Mouse (Mus musculus): ENCODE measurements at regions not wholly inside any gene's neighbourhood (a gene's known extent, or its start where the extent isn't known, plus 50 kb on each side); places are given as distances from the start of the nearest gene placed in this dataset.

GRCm38 (mm10) chr13:72286301-72286700, 322.8 kb upstream of the Irx1 start:
- 94% methylated on average over 4 of the region's 4 CpGs for WGBS
- no peaks in the 10 kb centered on the region for H3K9me3 ChIP-seq (ENCODE audit: control insufficient read depth, low read length)
- H3K9ac ChIP-seq (replicated peaks; ENCODE audit: low read depth, low read length) = no peak overlapping the region
- H3K27ac ChIP-seq (ENCODE audit: low read length) = no peak overlapping the region
- H3K36me3 ChIP-seq (ENCODE audit: control insufficient read depth, insufficient read depth) = no peaks in the 10 kb centered on the region
- H3K4me2 ChIP-seq (ENCODE audit: low read length) = no peak overlapping the region
- H3K4me3 ChIP-seq (replicated peaks; ENCODE audit: low read length) = no peak overlapping the region
- no peak for ATAC-seq
- peaks cover 6% of the 10 kb centered on the region for H3K4me1 ChIP-seq (replicated peaks; ENCODE audit: control insufficient read depth, insufficient read depth, low read length)
- peaks cover 65% of the 10 kb centered on the region for H3K27me3 ChIP-seq (replicated peaks; ENCODE audit: control insufficient read depth, insufficient read depth, low read length)

- 6% methylated on average over 13 of the region's 13 CpGs for WGBS
- ATAC-seq = 0 out of 2 replicates have a peak, but pooled peaks have one; percentile 17
- Histone ChIP-seq H3K4me2 (ENCODE audit: low read length) (peak overlapping the region; percentile 8; the same call in 1 of the 2 replicates), H3K9ac (replicated peaks; ENCODE audit: low read depth, low read length) (no peak overlapping the region), H3K9me3 (ENCODE audit: control insufficient read depth, low read length) (no peaks in the 10 kb centered on the region), H3K36me3 (ENCODE audit: control insufficient read depth, insufficient read depth) (no peaks in the 10 kb centered on the region), H3K4me1 (replicated peaks; ENCODE audit: control insufficient read depth, insufficient read depth, low read length) (peaks cover 10% of the 10 kb centered on the region), H3K27me3 (replicated peaks; ENCODE audit: control insufficient read depth, insufficient read depth, low read length) (peaks cover 73% of the 10 kb centered on the region), H3K27ac (ENCODE audit: low read length) (no peak overlapping the region), H3K4me3 (replicated peaks; ENCODE audit: low read length) (no peak overlapping the region)
Observed at GRCm38 (mm10) chr13:72288381-72289092, 325.0 kb upstream of the Irx1 start.

- no peaks in the 10 kb centered on the region for H3K36me3 ChIP-seq (ENCODE audit: control insufficient read depth, insufficient read depth)
- H3K4me2 ChIP-seq (ENCODE audit: low read length) = peak overlapping the region; percentile 8; the same call in 1 of the 2 replicates
- 1% methylated on average over 10 of the region's 10 CpGs for WGBS
- no peak overlapping the region for H3K4me3 ChIP-seq (replicated peaks; ENCODE audit: low read length)
- H3K4me1 ChIP-seq (replicated peaks; ENCODE audit: control insufficient read depth, insufficient read depth, low read length) = peaks cover 10% of the 10 kb centered on the region
- H3K27ac ChIP-seq (ENCODE audit: low read length) = no peak overlapping the region
- no peaks in the 10 kb centered on the region for H3K9me3 ChIP-seq (ENCODE audit: control insufficient read depth, low read length)
- no peak overlapping the region for H3K9ac ChIP-seq (replicated peaks; ENCODE audit: low read depth, low read length)
- ATAC-seq = peak; percentile 26; the same call in 1 of the 2 replicates
- peaks cover 75% of the 10 kb centered on the region for H3K27me3 ChIP-seq (replicated peaks; ENCODE audit: control insufficient read depth, insufficient read depth, low read length)
Observed at GRCm38 (mm10) chr13:72289093-72289501, 325.6 kb upstream of the Irx1 start.

GRCm38 (mm10) chr13:72292361-72292760, 328.8 kb upstream of the Irx1 start:
- no peaks in the 10 kb centered on the region for H3K36me3 ChIP-seq (ENCODE audit: control insufficient read depth, insufficient read depth)
- H3K27me3 ChIP-seq (replicated peaks; ENCODE audit: control insufficient read depth, insufficient read depth, low read length) = peaks cover 82% of the 10 kb centered on the region
- ATAC-seq = 0 out of 2 replicates have a peak, but pooled peaks have one; percentile 34
- H3K27ac ChIP-seq (ENCODE audit: low read length) = no peak overlapping the region
- 3% methylated on average over 14 of the region's 14 CpGs for WGBS
- H3K9me3 ChIP-seq (ENCODE audit: control insufficient read depth, low read length) = no peaks in the 10 kb centered on the region
- H3K9ac ChIP-seq (replicated peaks; ENCODE audit: low read depth, low read length) = no peak overlapping the region
- peaks cover 10% of the 10 kb centered on the region for H3K4me1 ChIP-seq (replicated peaks; ENCODE audit: control insufficient read depth, insufficient read depth, low read length)
- H3K4me3 ChIP-seq (replicated peaks; ENCODE audit: low read length) = no peak overlapping the region
- no peak overlapping the region for H3K4me2 ChIP-seq (ENCODE audit: low read length)

DNA sequence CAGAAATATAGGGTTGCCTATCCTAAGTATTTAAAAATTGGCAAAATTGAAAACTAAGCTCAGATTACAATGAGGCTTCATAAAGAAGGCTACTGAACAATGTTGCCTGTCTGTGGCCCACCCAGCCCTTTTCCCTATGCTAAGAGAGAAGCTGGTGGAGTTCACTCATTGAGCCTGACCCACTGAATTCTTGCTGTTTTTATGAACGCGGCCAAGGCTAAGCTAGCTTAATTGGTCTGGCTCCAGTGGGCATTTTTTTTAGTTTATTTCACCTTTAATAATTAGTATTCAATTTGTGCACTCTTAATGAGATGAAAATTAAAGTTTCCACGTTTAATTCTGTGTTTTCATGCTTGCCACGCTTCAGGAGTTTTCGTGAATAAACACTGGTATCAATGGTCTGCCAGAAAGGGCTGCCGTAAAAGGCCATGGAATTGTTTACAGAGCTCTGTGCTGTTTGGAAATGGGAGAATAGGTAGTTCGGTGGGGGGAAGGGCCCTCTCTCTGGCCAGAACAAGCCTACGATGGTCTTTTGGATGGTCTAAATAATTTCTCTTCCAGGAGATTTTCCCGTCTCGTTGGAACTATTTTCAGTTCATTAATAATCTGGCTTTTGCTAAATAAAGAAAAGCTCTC, 329.7 kb upstream of the Irx1 start:
- Histone ChIP-seq H3K27me3 (replicated peaks; ENCODE audit: control insufficient read depth, insufficient read depth, low read length) (peaks cover 80% of the 10 kb centered on the region), H3K9me3 (ENCODE audit: control insufficient read depth, low read length) (no peaks in the 10 kb centered on the region), H3K4me3 (replicated peaks; ENCODE audit: low read length) (no peak overlapping the region), H3K9ac (replicated peaks; ENCODE audit: low read depth, low read length) (no peak overlapping the region), H3K27ac (ENCODE audit: low read length) (no peak overlapping the region), H3K4me2 (ENCODE audit: low read length) (no peak overlapping the region), H3K36me3 (ENCODE audit: control insufficient read depth, insufficient read depth) (no peaks in the 10 kb centered on the region), H3K4me1 (replicated peaks; ENCODE audit: control insufficient read depth, insufficient read depth, low read length) (peaks cover 10% of the 10 kb centered on the region)
- WGBS = 5% methylated on average over 10 of the region's 10 CpGs
- ATAC-seq = peak; percentile 78

GRCm38 (mm10) chr13:72298264-72298870, 330.3 kb upstream of the Irx2 start:
- no peak for ATAC-seq
- Histone ChIP-seq H3K27me3 (replicated peaks; ENCODE audit: control insufficient read depth, insufficient read depth, low read length) (peaks cover 75% of the 10 kb centered on the region), H3K9ac (replicated peaks; ENCODE audit: low read depth, low read length) (no peak overlapping the region), H3K27ac (ENCODE audit: low read length) (no peak overlapping the region), H3K4me2 (ENCODE audit: low read length) (no peak overlapping the region), H3K9me3 (ENCODE audit: control insufficient read depth, low read length) (no peaks in the 10 kb centered on the region), H3K4me1 (replicated peaks; ENCODE audit: control insufficient read depth, insufficient read depth, low read length) (peaks cover 19% of the 10 kb centered on the region), H3K36me3 (ENCODE audit: control insufficient read depth, insufficient read depth) (no peaks in the 10 kb centered on the region), H3K4me3 (replicated peaks; ENCODE audit: low read length) (no peak overlapping the region)
- WGBS = 5% methylated on average over 13 of the region's 13 CpGs

DNA sequence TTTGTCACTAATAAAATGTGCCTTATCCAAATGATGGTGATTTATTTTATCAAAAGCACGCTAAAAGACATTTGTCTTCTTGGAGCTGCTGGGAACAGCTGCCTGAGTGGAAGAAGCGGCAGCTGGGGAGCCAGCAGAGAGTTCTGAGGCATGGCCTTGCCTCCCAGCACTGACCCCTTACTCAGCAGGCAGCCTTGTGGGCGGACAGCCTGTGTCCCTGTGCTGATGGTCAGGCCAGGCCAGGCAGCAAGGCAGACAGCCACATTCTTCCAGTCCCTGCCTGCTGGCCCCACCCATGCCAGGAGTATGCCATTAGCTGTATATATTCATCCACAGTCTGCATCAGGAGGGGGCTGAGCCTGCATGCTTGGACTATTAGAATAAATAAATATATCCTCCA, 329.0 kb upstream of the Irx2 start:
- Histone ChIP-seq H3K4me2 (ENCODE audit: low read length) (no peak overlapping the region), H3K27me3 (replicated peaks; ENCODE audit: control insufficient read depth, insufficient read depth, low read length) (peaks cover 77% of the 10 kb centered on the region), H3K9me3 (ENCODE audit: control insufficient read depth, low read length) (no peaks in the 10 kb centered on the region), H3K36me3 (ENCODE audit: control insufficient read depth, insufficient read depth) (no peaks in the 10 kb centered on the region), H3K4me1 (replicated peaks; ENCODE audit: control insufficient read depth, insufficient read depth, low read length) (peaks cover 21% of the 10 kb centered on the region), H3K9ac (replicated peaks; ENCODE audit: low read depth, low read length) (no peak overlapping the region), H3K27ac (ENCODE audit: low read length) (no peak overlapping the region), H3K4me3 (replicated peaks; ENCODE audit: low read length) (no peak overlapping the region)
- ATAC-seq = no peak
- 17% methylated on average over 3 of the region's 3 CpGs for WGBS

DNA sequence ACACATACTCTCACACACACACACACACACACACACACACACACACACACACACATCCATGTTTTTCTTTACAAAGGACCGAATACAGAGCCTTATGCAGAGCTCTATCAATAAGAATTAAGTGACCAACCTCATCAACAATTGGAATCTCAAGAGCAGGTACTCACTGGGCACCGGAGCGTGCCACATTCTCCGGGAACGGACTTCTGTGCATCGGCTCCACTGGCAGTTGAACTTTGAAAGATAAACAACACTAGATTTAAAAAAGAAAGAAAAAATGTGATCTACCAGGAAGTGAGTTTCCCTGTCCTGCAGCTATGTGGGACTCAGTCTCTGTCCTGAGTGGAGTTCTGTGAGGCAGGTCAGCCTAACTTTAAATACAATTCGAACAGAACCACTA, 327.5 kb upstream of the Irx2 start:
- Histone ChIP-seq H3K4me3 (replicated peaks; ENCODE audit: low read length) (no peak overlapping the region), H3K4me1 (replicated peaks; ENCODE audit: control insufficient read depth, insufficient read depth, low read length) (peaks cover 21% of the 10 kb centered on the region), H3K27me3 (replicated peaks; ENCODE audit: control insufficient read depth, insufficient read depth, low read length) (peaks cover 72% of the 10 kb centered on the region), H3K27ac (ENCODE audit: low read length) (no peak overlapping the region), H3K9me3 (ENCODE audit: control insufficient read depth, low read length) (no peaks in the 10 kb centered on the region), H3K36me3 (ENCODE audit: control insufficient read depth, insufficient read depth) (no peaks in the 10 kb centered on the region), H3K4me2 (ENCODE audit: low read length) (no peak overlapping the region), H3K9ac (replicated peaks; ENCODE audit: low read depth, low read length) (no peak overlapping the region)
- ATAC-seq = no peak
- 71% methylated on average over 7 of the region's 7 CpGs for WGBS

- H3K4me2 ChIP-seq (ENCODE audit: low read length) = peak overlapping the region; percentile 22
- no peaks in the 10 kb centered on the region for H3K36me3 ChIP-seq (ENCODE audit: control insufficient read depth, insufficient read depth)
- H3K27me3 ChIP-seq (replicated peaks; ENCODE audit: control insufficient read depth, insufficient read depth, low read length) = peaks cover 69% of the 10 kb centered on the region
- H3K4me3 ChIP-seq (replicated peaks; ENCODE audit: low read length) = peak overlapping the region; percentile 24
- H3K9ac ChIP-seq (replicated peaks; ENCODE audit: low read depth, low read length) = no peak overlapping the region
- no peak overlapping the region for H3K27ac ChIP-seq (ENCODE audit: low read length)
- 24% methylated on average over 15 of the region's 15 CpGs for WGBS
- no peaks in the 10 kb centered on the region for H3K9me3 ChIP-seq (ENCODE audit: control insufficient read depth, low read length)
- H3K4me1 ChIP-seq (replicated peaks; ENCODE audit: control insufficient read depth, insufficient read depth, low read length) = peaks cover 21% of the 10 kb centered on the region
- 0 out of 2 replicates have a peak, but pooled peaks have one; percentile 1 for ATAC-seq
Observed at GRCm38 (mm10) chr13:72301841-72302240, 326.8 kb upstream of the Irx2 start.

Data from forebrain, embryonic 16.5 days (tissue).